Mouse (Mus musculus): ENCODE data around the gene Rdh9. TPM values are rescaled to one million over a fixed set of nuclear protein-coding genes. Genes with fewer than 3 reads are reported as not detected.

The Rdh9 gene
- total and polyA plus RNA-seq, 3 experiments: 0.04 TPM; not detected in 2

DNA sequence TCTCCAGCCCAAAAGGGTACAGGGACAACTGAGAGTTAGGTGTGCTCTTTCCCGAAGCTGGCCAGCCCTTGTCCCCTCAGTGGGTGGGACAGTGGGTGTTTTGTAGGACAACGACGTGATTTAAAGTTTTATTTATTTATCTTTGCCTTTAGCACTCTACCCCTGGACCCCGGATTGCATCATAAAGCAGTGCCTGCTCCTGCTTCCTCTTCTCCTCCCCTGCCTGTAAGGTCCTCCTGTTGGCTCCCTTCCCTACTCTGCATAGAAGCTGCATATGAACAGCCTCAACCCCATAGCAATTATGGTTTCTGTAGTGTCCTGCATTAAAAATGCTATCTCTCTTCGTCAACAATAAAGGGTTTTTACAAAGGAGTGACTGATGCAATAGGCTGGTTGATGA, 44.8 kb upstream of the Rdh9 start:
- H3K27ac ChIP-seq (ENCODE audit: control insufficient read depth, low read depth, low read length): peak overlapping the region; percentile 76; the same call in 1 of the 2 replicates
- no peak for TF ChIP-seq MAFK (IDR thresholded peaks at IDR 0.05; ENCODE audit: borderline replicate concordance, low read depth, low read length)
- no peak for TF ChIP-seq ZC3H11A (IDR thresholded peaks at IDR 0.05; ENCODE audit: low read depth, low read length)
- TF ChIP-seq EP300 (IDR thresholded peaks at IDR 0.05; ENCODE audit: low read depth in 1 of 2, low read length in 2 of 2): peak in 1 of 2 experiments; percentile 20; a peak in 2 of 4 replicates
- TF ChIP-seq HCFC1 (IDR thresholded peaks at IDR 0.05; ENCODE audit: low read depth, low read length): 0 out of 2 replicates have a peak, but pooled peaks have one; percentile 15
- TF ChIP-seq POLR2A (IDR thresholded peaks at IDR 0.05; ENCODE audit: control insufficient read depth in 1 of 2, insufficient read depth in 1 of 2, low read depth in 1 of 2, low read length in 2 of 2, poor library complexity in 1 of 2): no peak
- no peak for TF ChIP-seq SMC3 (IDR thresholded peaks at IDR 0.05; ENCODE audit: low read depth, low read length)
- 0 out of 2 replicates have a peak, but pooled peaks have one; percentile 12 for TF ChIP-seq ZNF384 (IDR thresholded peaks at IDR 0.05; ENCODE audit: low read depth, low read length)
- TF ChIP-seq ETS1 (IDR thresholded peaks at IDR 0.05; ENCODE audit: low read depth, low read length): peak; percentile 38
- peak; percentile 33; the same call in 1 of the 2 replicates for TF ChIP-seq TCF12 (IDR thresholded peaks at IDR 0.05; ENCODE audit: low read depth, low read length)
- no peak for TF ChIP-seq E2F4 (IDR thresholded peaks at IDR 0.05; ENCODE audit: borderline replicate concordance, low read depth, low read length)
- TF ChIP-seq USF2 (IDR thresholded peaks at IDR 0.05; ENCODE audit: borderline replicate concordance in 1 of 2, insufficient read depth in 1 of 2, low read depth in 1 of 2, low read length in 2 of 2): no peak
- TF ChIP-seq MYB (IDR thresholded peaks at IDR 0.05; ENCODE audit: low read depth, low read length): no peak
- TF ChIP-seq POLR2AphosphoS2 (IDR thresholded peaks at IDR 0.05; ENCODE audit: low read length): no peak
- peak; percentile 17; the same call in 1 of the 2 replicates for TF ChIP-seq TBP (IDR thresholded peaks at IDR 0.05; ENCODE audit: low read depth, low read length)
- TF ChIP-seq NRF1 (IDR thresholded peaks at IDR 0.05; ENCODE audit: insufficient read depth, low read depth, low read length, poor library complexity, severe bottlenecking): no peak
- 0 out of 2 replicates have a peak, but pooled peaks have one; percentile 13 for TF ChIP-seq ELF1 (IDR thresholded peaks at IDR 0.05; ENCODE audit: low read depth, low read length)
- peak; percentile 68; the same call in 1 of the 2 replicates for TF ChIP-seq RCOR1 (IDR thresholded peaks at IDR 0.05; ENCODE audit: low read depth, low read length)
- H3K36me3 ChIP-seq (ENCODE audit: control insufficient read depth in 1 of 2, insufficient read depth in 2 of 2, low read length in 2 of 2): peaks cover 0 to 17% of the 10 kb centered on the region in 2 experiments; a peak in 2 of 4 replicates
- H3K4me3 ChIP-seq (ENCODE audit: control insufficient read depth in 1 of 2, insufficient read depth in 1 of 2, low read depth in 2 of 2, low read length in 2 of 2): peak overlapping the region; percentile 2 to 50; a peak in 2 of 4 replicates
- no peaks in the 10 kb centered on the region for H3K79me2 ChIP-seq (ENCODE audit: control insufficient read depth, insufficient read depth, low read length, poor library complexity)
- DNase-seq (ENCODE audit: low read depth, low spot score): peak; percentile 70
- H3K4me1 ChIP-seq (ENCODE audit: control insufficient read depth in 1 of 2, insufficient read depth in 2 of 2, low read length in 2 of 2): peaks cover 19 to 38% of the 10 kb centered on the region in 2 experiments
- H3K9ac ChIP-seq (ENCODE audit: control insufficient read depth, low read depth, low read length, poor library complexity, severe bottlenecking): no peak overlapping the region
- peaks cover 0 to 2% of the 10 kb centered on the region in 2 experiments; a peak in 1 of 4 replicates for H3K27me3 ChIP-seq (ENCODE audit: control insufficient read depth in 1 of 2, insufficient read depth in 2 of 2, low read length in 2 of 2)
- H3K9me3 ChIP-seq (replicated peaks; ENCODE audit: insufficient read depth, low read length): no peaks in the 10 kb centered on the region

DNA sequence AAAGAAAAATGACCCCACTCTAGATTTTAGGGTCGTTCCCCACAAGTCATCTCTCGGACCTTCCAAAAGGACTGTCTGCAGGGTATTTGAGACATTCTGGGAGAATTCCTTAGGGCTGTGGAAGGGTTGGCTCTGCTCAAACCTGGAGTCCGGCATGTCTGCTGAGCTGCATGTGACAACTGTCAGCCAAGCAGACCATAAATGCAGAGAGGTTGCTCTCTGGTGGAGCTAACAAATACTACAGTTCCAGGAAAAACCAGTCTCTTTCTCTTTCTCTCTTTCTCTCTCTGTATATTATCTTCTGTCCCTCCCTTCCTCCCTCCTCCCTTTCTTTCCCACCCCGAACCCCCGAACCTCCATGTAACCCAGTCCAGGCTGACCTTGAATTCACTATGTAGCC, 41.8 kb upstream of the Rdh9 start:
- peak; percentile 58 for DNase-seq (ENCODE audit: low read depth, low spot score)
- Histone ChIP-seq H3K9me3 (replicated peaks; ENCODE audit: insufficient read depth, low read length) (no peaks in the 10 kb centered on the region), H3K27me3 (ENCODE audit: control insufficient read depth in 1 of 2, insufficient read depth in 2 of 2, low read length in 2 of 2) (no peaks in the 10 kb centered on the region), H3K4me1 (ENCODE audit: control insufficient read depth in 1 of 2, insufficient read depth in 2 of 2, low read length in 2 of 2) (peaks cover 20 to 34% of the 10 kb centered on the region in 2 experiments), H3K9ac (ENCODE audit: control insufficient read depth, low read depth, low read length, poor library complexity, severe bottlenecking) (no peak overlapping the region), H3K36me3 (ENCODE audit: control insufficient read depth in 1 of 2, insufficient read depth in 2 of 2, low read length in 2 of 2) (peaks cover 0 to 22% of the 10 kb centered on the region in 2 experiments; a peak in 2 of 4 replicates), H3K27ac (ENCODE audit: control insufficient read depth, low read depth, low read length) (no peak overlapping the region), H3K4me3 (ENCODE audit: control insufficient read depth in 1 of 2, insufficient read depth in 1 of 2, low read depth in 2 of 2, low read length in 2 of 2) (no peak overlapping the region), H3K79me2 (ENCODE audit: control insufficient read depth, insufficient read depth, low read length, poor library complexity) (peaks cover under 1% of the 10 kb centered on the region; the same call in 1 of the 2 replicates)
- TF ChIP-seq CHD1 (IDR thresholded peaks at IDR 0.05; ENCODE audit: low read depth, low read length): no peak
- peak; percentile 82 for TF ChIP-seq MXI1 (IDR thresholded peaks at IDR 0.05; ENCODE audit: low read depth, low read length)
- TF ChIP-seq CTCF (IDR thresholded peaks at IDR 0.05 in 2 of 3, conservative IDR thresholded peaks at IDR 0.05 in 1 of 3; ENCODE audit: control insufficient read depth in 1 of 3, insufficient read depth in 1 of 3, low read depth in 2 of 3, low read length in 3 of 3, poor library complexity in 1 of 3, severe bottlenecking in 1 of 3): peak; percentile 29 to 81 (median 32)
- no peak for TF ChIP-seq UBTF (IDR thresholded peaks at IDR 0.05; ENCODE audit: borderline replicate concordance, insufficient read depth, low read depth, low read length)
- peak; percentile 48; the same call in 1 of the 2 replicates for TF ChIP-seq USF1 (IDR thresholded peaks at IDR 0.05; ENCODE audit: low read depth, low read length)
- TF ChIP-seq USF2 (IDR thresholded peaks at IDR 0.05; ENCODE audit: borderline replicate concordance in 1 of 2, insufficient read depth in 1 of 2, low read depth in 1 of 2, low read length in 2 of 2): no peak
- TF ChIP-seq POLR2A (IDR thresholded peaks at IDR 0.05; ENCODE audit: control insufficient read depth in 1 of 2, insufficient read depth in 1 of 2, low read depth in 1 of 2, low read length in 2 of 2, poor library complexity in 1 of 2): no peak
- no peak for TF ChIP-seq MYB (IDR thresholded peaks at IDR 0.05; ENCODE audit: low read depth, low read length)
- TF ChIP-seq ZC3H11A (IDR thresholded peaks at IDR 0.05; ENCODE audit: low read depth, low read length): peak; percentile 65
- no peak for TF ChIP-seq KAT2A (conservative IDR thresholded peaks at IDR 0.05; ENCODE audit: low read depth, low read length)
- no peak for TF ChIP-seq NRF1 (IDR thresholded peaks at IDR 0.05; ENCODE audit: insufficient read depth, low read depth, low read length, poor library complexity, severe bottlenecking)
- no peak for TF ChIP-seq JUND (IDR thresholded peaks at IDR 0.05; ENCODE audit: low read depth, low read length)
- peak; percentile 67; the same call in 1 of the 2 replicates for TF ChIP-seq BHLHE40 (IDR thresholded peaks at IDR 0.05; ENCODE audit: borderline replicate concordance, low read depth, low read length)
- TF ChIP-seq TBP (IDR thresholded peaks at IDR 0.05; ENCODE audit: low read depth, low read length): no peak
- no peak for TF ChIP-seq GATA1 (IDR thresholded peaks at IDR 0.05; ENCODE audit: low read depth, low read length)
- no peak for TF ChIP-seq TAL1 (IDR thresholded peaks at IDR 0.05; ENCODE audit: low read length)
- no peak for TF ChIP-seq MEF2A (IDR thresholded peaks at IDR 0.05; ENCODE audit: extremely low read depth, insufficient replicate concordance, low read depth, low read length, poor library complexity, severe bottlenecking)

All from MEL (cell line).